Mouse (Mus musculus) kidney, embryonic 15.5 days (tissue): ENCODE data around the gene Saxo2. TPM values are rescaled to one million over a fixed set of nuclear protein-coding genes. Genes with fewer than 3 reads are reported as not detected.

Source experiments
- ATAC-seq: fragments of 200-750 bp; cut with Nextera tagmentation; replicated peaks from 2 replicates; pipeline ENCODE4 v1.8.0; 2017; ENCODE audit warnings: moderate TSS enrichment; ENCODE audit not compliant: low FRiP score
- H3K27ac ChIP-seq: fragments of 300-500 bp; sonication (generic); 2 replicates; pipeline ENCODE4 v1.5.1; 2015; ENCODE audit warnings: mild to moderate bottlenecking, inconsistent platforms
- H3K27me3 ChIP-seq: fragments of 300-500 bp; sonication (generic); 2 replicates; pipeline ENCODE4 v1.6.1; 2015; ENCODE audit warnings: inconsistent platforms
- H3K36me3 ChIP-seq: fragments of 300-500 bp; sonication (generic); 2 replicates; pipeline ENCODE4 v1.6.1; 2015; ENCODE audit warnings: inconsistent platforms
- H3K4me1 ChIP-seq: fragments of 300-500 bp; sonication (generic); 2 replicates; pipeline ENCODE4 v1.6.1; 2015; ENCODE audit warnings: inconsistent platforms
- H3K4me2 ChIP-seq: fragments of 300-500 bp; sonication (generic); 2 replicates; pipeline ENCODE4 v1.6.1; 2015; ENCODE audit warnings: moderate library complexity, mild to moderate bottlenecking, inconsistent platforms
- H3K4me3 ChIP-seq: fragments of 300-500 bp; sonication (generic); replicated peaks from 2 replicates; pipeline ENCODE4 v1.5.1; 2015; ENCODE audit warnings: mild to moderate bottlenecking, inconsistent platforms
- H3K9ac ChIP-seq: fragments of 300-500 bp; sonication (generic); 2 replicates; pipeline ENCODE4 v1.6.1; 2015; ENCODE audit warnings: mild to moderate bottlenecking, inconsistent platforms
- H3K9me3 ChIP-seq: fragments of 300-500 bp; sonication (generic); replicated peaks from 2 replicates; pipeline ENCODE4 v1.6.1; 2016; ENCODE audit warnings: inconsistent platforms
- WGBS: fragments of 180-500 bp; shearing (Covaris S2); methylation state at CpG from one replicate; pipeline ENCODE4 v1.1.7; 2015; ENCODE audit warnings: mixed read lengths; 5-methylcytosine and 5-hydroxymethylcytosine counted together
- polyA plus RNA-seq: library from polyadenylated mRNA; unstranded; fragments of >200 nt; fragmentation: Nextera tagmentation; extraction: Ambion mirVana; gene quantifications from 2 replicates; pipeline ENCODE4 v1.2.1, GENCODE M21; 2015

Gene Saxo2
- polyA plus RNA-seq, 1 experiment from 2014 or later: 5.0 TPM

DNA sequence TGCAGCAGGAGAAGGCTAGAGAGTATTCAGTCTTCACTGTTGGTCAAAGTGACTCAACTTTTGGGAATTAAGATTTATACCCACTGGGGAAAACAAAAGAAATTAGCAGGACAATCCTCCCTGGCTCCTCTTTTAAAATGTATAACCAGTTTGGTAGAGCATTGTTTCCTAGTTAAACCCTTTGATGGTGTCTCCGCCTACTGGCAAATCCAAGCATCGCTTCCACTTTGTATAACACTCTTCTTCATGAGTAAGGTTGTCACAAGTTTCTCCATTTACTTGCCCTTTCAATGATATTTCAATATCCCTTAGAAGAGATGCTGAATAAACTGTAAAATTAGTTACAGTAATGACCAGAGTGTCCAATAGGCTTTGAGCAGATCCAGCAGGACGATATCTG is 38.7 kb downstream of the Saxo2 start:
- Histone ChIP-seq H3K4me3 (no peak overlapping the region), H3K27me3 (no peaks in the 10 kb centered on the region), H3K9me3 (no peaks in the 10 kb centered on the region), H3K27ac (no peak overlapping the region), H3K9ac (no peak overlapping the region), H3K4me2 (no peak overlapping the region), H3K4me1 (no peaks in the 10 kb centered on the region), H3K36me3 (no peaks in the 10 kb centered on the region)
- ATAC-seq: no peak
- WGBS: 73% methylated on average over 3 of the region's 3 CpGs

DNA sequence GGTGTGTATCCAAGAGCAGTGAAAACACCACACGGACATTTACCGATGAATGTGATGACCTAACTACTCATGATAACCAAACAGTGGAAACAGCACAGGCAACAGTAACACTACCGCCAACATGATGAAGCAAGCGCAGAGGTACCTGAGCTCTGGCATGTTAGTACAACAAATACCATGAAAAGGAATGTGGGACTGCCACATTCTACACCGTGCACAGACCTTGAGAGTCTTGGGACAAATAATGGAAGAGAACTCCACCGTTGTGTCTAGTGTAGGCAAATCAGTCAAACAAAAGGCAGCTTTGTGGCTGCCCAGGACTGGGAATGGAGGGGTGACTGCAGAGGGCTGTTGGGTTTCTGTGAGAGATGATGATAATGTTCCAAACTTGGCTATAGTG is 42.9 kb downstream of the Saxo2 start:
- H3K9me3 ChIP-seq: no peaks in the 10 kb centered on the region
- ATAC-seq: no peak
- no peak overlapping the region for H3K9ac ChIP-seq
- 89% methylated on average over 6 of the region's 6 CpGs for WGBS
- H3K27me3 ChIP-seq: no peaks in the 10 kb centered on the region
- no peaks in the 10 kb centered on the region for H3K36me3 ChIP-seq
- no peak overlapping the region for H3K27ac ChIP-seq
- no peak overlapping the region for H3K4me2 ChIP-seq
- no peaks in the 10 kb centered on the region for H3K4me1 ChIP-seq
- H3K4me3 ChIP-seq: no peak overlapping the region

DNA sequence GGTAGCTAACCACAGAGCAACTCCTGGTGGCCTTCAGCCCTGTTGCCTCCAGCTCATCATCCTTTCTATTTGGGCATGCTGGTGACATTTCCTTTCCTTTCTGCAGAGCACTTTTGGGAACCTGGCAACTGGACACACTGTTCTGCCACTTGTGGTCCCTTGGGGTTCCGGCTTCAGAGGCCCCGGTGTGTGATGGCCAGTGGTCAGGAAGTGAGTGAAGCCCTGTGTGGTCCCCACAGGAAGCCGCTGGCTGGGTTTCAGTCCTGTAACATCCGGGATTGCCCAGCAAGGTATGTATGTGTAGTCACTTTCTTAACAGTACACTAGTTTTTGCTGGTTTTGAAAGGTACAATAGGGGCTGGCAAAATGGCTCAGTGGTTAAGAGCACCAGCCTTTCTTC is 46.3 kb downstream of the Saxo2 start:
- no peak overlapping the region for H3K27ac ChIP-seq
- no peak overlapping the region for H3K9ac ChIP-seq
- H3K9me3 ChIP-seq: no peaks in the 10 kb centered on the region
- H3K4me1 ChIP-seq: no peaks in the 10 kb centered on the region
- no peak overlapping the region for H3K4me3 ChIP-seq
- no peak overlapping the region for H3K4me2 ChIP-seq
- 70% methylated on average over 4 of the region's 4 CpGs for WGBS
- no peaks in the 10 kb centered on the region for H3K36me3 ChIP-seq
- no peak for ATAC-seq
- H3K27me3 ChIP-seq: no peaks in the 10 kb centered on the region

DNA sequence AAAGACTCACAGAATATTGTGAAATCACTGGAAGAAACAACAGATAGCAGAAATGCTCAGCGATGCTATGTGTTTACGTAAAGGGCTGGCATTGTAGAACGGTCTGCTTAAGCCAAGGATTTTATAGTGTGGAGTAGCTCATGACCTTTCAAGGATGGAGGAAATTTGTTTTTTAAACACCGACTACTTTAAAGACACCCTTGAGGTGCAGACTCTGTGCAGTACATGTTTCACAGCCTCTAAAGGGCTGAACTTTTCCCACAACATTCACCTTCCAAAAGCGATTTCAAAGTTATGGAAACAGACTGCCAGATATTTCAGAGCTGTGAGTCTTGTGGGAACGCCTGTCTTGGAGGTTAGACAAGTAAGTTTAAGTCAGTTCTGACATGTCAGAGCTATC is 57.4 kb downstream of the Saxo2 start:
- no peak for ATAC-seq
- 83% methylated on average over 6 of the region's 6 CpGs for WGBS
- Histone ChIP-seq H3K9ac (no peak overlapping the region), H3K27me3 (no peaks in the 10 kb centered on the region), H3K27ac (no peak overlapping the region), H3K4me3 (no peak overlapping the region), H3K9me3 (no peaks in the 10 kb centered on the region), H3K4me2 (no peak overlapping the region), H3K4me1 (no peaks in the 10 kb centered on the region), H3K36me3 (no peaks in the 10 kb centered on the region)

Other genes starting within 250 kb of the Saxo2 start
- gene Efl1, start 86 bp upstream of the Saxo2 start, polyA plus RNA-seq: 20.0 and 20.1 TPM in 2 replicates
- gene Mex3b, start 218.8 kb upstream of the Saxo2 start, polyA plus RNA-seq: 11.1 and 11.3 TPM in 2 replicates